Mouse (Mus musculus): Measurements from ENCODE around the gene Aen.

DNA sequence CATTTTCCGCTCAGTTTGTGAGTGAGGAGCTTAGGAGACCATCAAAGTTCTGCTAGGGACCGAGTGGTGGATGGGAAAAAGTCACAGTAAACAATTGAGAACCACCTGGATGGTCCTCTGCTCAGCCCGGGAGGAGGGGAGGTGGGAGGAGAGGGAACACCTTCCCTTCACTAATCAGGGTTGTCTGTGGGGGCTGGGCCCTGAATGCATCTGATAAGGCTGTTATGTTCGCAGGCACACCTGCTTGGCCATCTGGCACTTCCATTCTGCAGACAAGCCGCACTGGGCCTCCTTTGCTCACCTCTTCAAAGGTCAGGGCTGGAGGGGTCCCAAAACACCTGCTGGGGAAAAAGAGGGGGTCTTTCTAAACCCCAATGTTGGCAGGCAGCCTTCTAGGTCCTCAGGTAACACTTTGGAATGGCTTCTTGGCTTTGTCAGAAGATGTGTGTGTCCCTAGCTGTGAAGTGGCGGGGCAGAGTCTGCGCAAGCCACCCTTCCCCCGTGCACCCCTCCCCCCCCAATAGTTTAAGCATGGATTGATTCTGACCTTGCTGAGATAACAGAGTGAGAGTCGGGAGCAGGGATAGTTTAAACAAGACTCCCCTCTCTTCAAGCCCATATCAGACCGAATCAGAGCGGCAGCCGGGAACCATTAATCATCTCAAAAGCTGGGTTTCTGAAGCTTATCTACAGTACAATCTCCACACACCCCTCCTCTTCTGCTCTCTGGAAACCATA lies 30.3 kb upstream of the Aen start:
- TF ChIP-seq MEF2A (IDR thresholded peaks at IDR 0.05; ENCODE audit: borderline replicate concordance, low read depth, low read length) (no peak), MAZ (IDR thresholded peaks at IDR 0.05; ENCODE audit: low read depth, low read length) (no peak), SMC3 (IDR thresholded peaks at IDR 0.05; ENCODE audit: low read depth, low read length) (no peak), EP300 (IDR thresholded peaks at IDR 0.05; ENCODE audit: low read length) (no peak), CTCF (conservative IDR thresholded peaks at IDR 0.05 in 1 of 2, IDR thresholded peaks at IDR 0.05 in 1 of 2; ENCODE audit: low read depth in 2 of 2, low read length in 2 of 2) (no peak), POLR2A (IDR thresholded peaks at IDR 0.05; ENCODE audit: low read depth, low read length) (no peak), TBP (conservative IDR thresholded peaks at IDR 0.05; ENCODE audit: low read depth, low read length) (no peak), E2F4 (IDR thresholded peaks at IDR 0.05; ENCODE audit: insufficient replicate concordance, low read depth, low read length) (no peak), JUND (conservative IDR thresholded peaks at IDR 0.05; ENCODE audit: low read depth, low read length) (no peak), ZKSCAN1 (IDR thresholded peaks at IDR 0.05; ENCODE audit: borderline replicate concordance, low read depth, low read length) (no peak), NELFE (IDR thresholded peaks at IDR 0.05; ENCODE audit: low read depth, low read length) (no peak), UBTF (IDR thresholded peaks at IDR 0.05; ENCODE audit: low read depth, low read length) (no peak)

Data from CH12.LX (cell line).